Mouse (Mus musculus) midbrain, embryonic 14.5 days (tissue): Measurements from ENCODE around the gene Rcan1. TPM values are rescaled to one million over a fixed set of nuclear protein-coding genes. Genes with fewer than 3 reads are reported as not detected.
"Not testable (repeated sequence)": the region's sequence is repeated elsewhere in the genome, so short reads cannot be mapped to it uniquely, and the experiment has no call there.

ENCODE experiments used
- ATAC-seq: fragments of 200-750 bp; cut with Nextera tagmentation; 2 replicates; pipeline ENCODE4 v1.8.0; 2017; ENCODE audit warnings: moderate number of reproducible peaks, moderate library complexity; ENCODE audit not compliant: low FRiP score, low TSS enrichment
- DNase-seq: peaks from one replicate; pipeline ENCODE4 v3.0.0-alpha.2; 2015
- H3K27ac ChIP-seq: fragments of 300-500 bp; sonication (generic); replicated peaks from 2 replicates; pipeline ENCODE4 v1.5.1; 2014; ENCODE audit warnings: mild to moderate bottlenecking, low read depth, low read length, moderate library complexity
- H3K27me3 ChIP-seq: fragments of 300-500 bp; sonication (generic); 2 replicates; pipeline ENCODE4 v1.6.1; 2014; ENCODE audit warnings: low read length, control low read depth, mixed read lengths; ENCODE audit not compliant: control insufficient read depth, insufficient read depth
- H3K36me3 ChIP-seq: fragments of 300-500 bp; sonication (generic); 2 replicates; pipeline ENCODE4 v1.6.1; 2014; ENCODE audit warnings: low read length, control low read depth; ENCODE audit not compliant: control insufficient read depth, insufficient read depth
- H3K4me1 ChIP-seq: fragments of 300-500 bp; sonication (generic); 2 replicates; pipeline ENCODE4 v1.6.1; 2014; ENCODE audit warnings: mild to moderate bottlenecking, antibody characterized with exemption, low read length, control low read depth; ENCODE audit not compliant: control insufficient read depth, insufficient read depth
- H3K4me2 ChIP-seq: fragments of 300-500 bp; sonication (generic); 2 replicates; pipeline ENCODE4 v1.6.1; 2014; ENCODE audit warnings: mild to moderate bottlenecking, low read length, moderate library complexity
- H3K4me3 ChIP-seq: fragments of 300-500 bp; sonication (generic); replicated peaks from 2 replicates; pipeline ENCODE4 v1.5.1; 2014; ENCODE audit warnings: low read depth, low read length
- H3K9ac ChIP-seq: fragments of 300-500 bp; sonication (generic); replicated peaks from 2 replicates; pipeline ENCODE4 v1.6.1; 2014; ENCODE audit warnings: mild to moderate bottlenecking, low read length, moderate library complexity
- H3K9me3 ChIP-seq: fragments of 300-500 bp; sonication (generic); 2 replicates; pipeline ENCODE4 v1.6.1; 2016; ENCODE audit warnings: low read length, control low read depth, mixed read lengths; ENCODE audit not compliant: control insufficient read depth
- WGBS: fragments of 180-500 bp; shearing (Covaris S2); extraction: QIAGEN DNeasy Blood & Tissue Kit; methylation state at CpG from one replicate; pipeline ENCODE4 v1.1.7; 2014; 5-methylcytosine and 5-hydroxymethylcytosine counted together
- polyA plus RNA-seq: library from polyadenylated mRNA; unstranded; fragments of >200 nt; fragmentation: Nextera tagmentation; extraction: Ambion mirVana; gene quantifications from 2 replicates; pipeline ENCODE4 v1.2.1, GENCODE M21; 2014

Gene Rcan1
- polyA plus RNA-seq, 1 experiment from 2014 or later, result 71.1 TPM

- ATAC-seq, result no peak
- Histone ChIP-seq H3K36me3 (no peaks in the 10 kb centered on the region), H3K4me2 (no peak overlapping the region)
Measured at GRCm38 (mm10) chr16:92421147-92421934, 49.3 kb downstream of the Rcan1 start.

DNA sequence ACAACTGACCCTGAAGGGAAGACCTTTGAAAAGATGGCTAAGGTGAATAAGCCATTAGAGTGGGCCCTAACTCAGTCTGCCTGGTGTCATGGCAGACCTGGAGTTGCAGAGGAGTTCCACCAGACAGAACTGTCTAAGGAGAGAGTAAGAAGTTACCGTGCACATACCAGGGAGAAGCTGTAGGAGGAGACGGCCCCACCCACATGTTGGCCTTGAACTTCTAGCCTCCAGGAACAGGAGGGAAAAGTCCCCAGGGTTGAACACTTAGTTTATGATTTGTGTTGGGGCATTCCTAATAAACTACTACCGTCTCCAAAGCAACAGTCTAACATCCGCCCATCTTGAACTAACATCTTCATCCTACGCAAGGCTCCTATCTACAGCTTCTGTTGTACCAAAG, 50.0 kb downstream of the Rcan1 start:
- Histone ChIP-seq H3K27me3 (no peaks in the 10 kb centered on the region), H3K4me1 (0 out of 2 replicates have a peak, but pooled peaks cover under 1% of the 10 kb centered on the region), H3K36me3 (no peaks in the 10 kb centered on the region), H3K9me3 (no peaks in the 10 kb centered on the region), H3K4me2 (no peak overlapping the region), H3K27ac (no peak overlapping the region), H3K4me3 (no peak overlapping the region), H3K9ac (no peak overlapping the region)
- DNase-seq, result no peak
- 92% methylated on average over 5 of the region's 5 CpGs for WGBS
- ATAC-seq, result no peak

More at GRCm38 (mm10) chr16:92421147-92421934, 49.3 kb downstream of the Rcan1 start:
- H3K9ac ChIP-seq, result no peak overlapping the region
- no peaks in the 10 kb centered on the region for H3K27me3 ChIP-seq
- peaks cover 6% of the 10 kb centered on the region; the same call in 1 of the 2 replicates for H3K4me1 ChIP-seq
- 67% methylated on average over 13 of the region's 13 CpGs for WGBS
- no peak overlapping the region for H3K27ac ChIP-seq
- H3K4me3 ChIP-seq, result no peak overlapping the region
- no peaks in the 10 kb centered on the region for H3K9me3 ChIP-seq
- DNase-seq, result no peak

DNA sequence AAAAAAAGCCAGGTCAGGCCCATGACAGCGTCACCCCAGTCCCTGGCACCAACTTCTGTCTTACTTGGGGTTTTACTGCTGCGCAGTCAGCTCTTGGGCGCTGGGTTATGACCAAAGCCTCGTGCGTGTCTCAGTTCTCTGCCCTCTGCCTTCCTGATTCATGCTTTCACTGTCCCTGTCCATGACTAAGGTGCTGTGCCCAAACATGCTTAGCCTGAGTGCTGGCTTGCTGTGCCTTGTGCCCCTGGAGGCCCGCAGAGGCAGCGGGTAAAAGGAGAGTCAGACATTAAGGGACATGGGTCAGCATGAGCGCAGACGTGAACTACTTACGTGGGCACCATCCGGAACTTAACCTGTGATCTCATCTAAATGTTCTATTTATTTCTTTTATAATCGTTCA, 51.6 kb downstream of the Rcan1 start:
- H3K4me3 ChIP-seq, result no peak overlapping the region
- DNase-seq (no peak), ATAC-seq (no peak)
- H3K36me3 ChIP-seq, result no peaks in the 10 kb centered on the region
- no peak overlapping the region for H3K27ac ChIP-seq
- 93% methylated on average over 12 of the region's 12 CpGs for WGBS
- H3K9ac ChIP-seq, result no peak overlapping the region
- no peaks in the 10 kb centered on the region for H3K9me3 ChIP-seq
- no peak overlapping the region for H3K4me2 ChIP-seq
- H3K4me1 ChIP-seq, result no peaks in the 10 kb centered on the region
- no peaks in the 10 kb centered on the region for H3K27me3 ChIP-seq

DNA sequence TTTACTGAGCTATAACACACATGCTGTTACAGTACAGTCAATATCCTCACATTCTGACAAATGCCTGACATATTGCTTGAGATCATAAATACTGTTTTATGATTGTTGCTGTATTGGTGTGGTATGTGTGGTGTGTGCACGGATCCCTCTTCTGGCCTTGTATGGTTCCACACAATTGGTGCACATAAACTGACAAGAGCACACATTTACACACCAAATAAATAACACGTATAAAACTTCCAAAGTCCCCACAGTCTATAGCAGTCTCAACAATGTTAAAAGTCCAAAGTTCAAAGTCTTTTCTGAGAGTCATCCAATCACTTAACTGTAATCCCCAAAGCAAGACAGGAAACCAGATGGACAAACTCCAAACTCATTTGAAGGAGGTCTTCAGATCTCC, 53.4 kb downstream of the Rcan1 start:
- H3K4me3 ChIP-seq, result no peak overlapping the region
- no peak for DNase-seq
- H3K36me3 ChIP-seq, result no peaks in the 10 kb centered on the region
- H3K9me3 ChIP-seq, result no peaks in the 10 kb centered on the region
- ATAC-seq, result no peak
- H3K27ac ChIP-seq, result no peak overlapping the region
- 96% methylated on average over 2 of the region's 2 CpGs for WGBS
- no peak overlapping the region for H3K4me2 ChIP-seq
- no peaks in the 10 kb centered on the region for H3K27me3 ChIP-seq
- peaks cover 6% of the 10 kb centered on the region for H3K4me1 ChIP-seq
- H3K9ac ChIP-seq, result no peak overlapping the region

DNA sequence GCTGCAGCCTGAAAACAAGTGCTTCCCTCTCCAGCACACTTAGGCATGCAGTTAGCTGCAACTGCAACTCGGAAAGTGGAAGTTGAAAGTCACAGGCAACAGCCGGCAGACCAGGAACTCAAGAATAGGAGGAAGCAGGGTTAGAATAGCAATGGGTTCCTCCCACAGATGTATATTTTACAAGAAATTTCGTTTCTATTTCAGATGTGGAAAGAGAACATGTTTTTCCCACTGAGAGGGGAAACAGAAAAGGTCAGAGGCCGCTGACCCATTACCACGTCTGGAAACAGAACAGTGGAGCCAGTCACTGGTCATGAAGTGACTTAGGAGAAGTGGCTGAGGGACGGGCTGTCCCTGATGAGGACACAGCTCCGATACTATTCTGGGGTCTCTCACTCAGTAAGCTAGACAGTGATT, 55.0 kb downstream of the Rcan1 start:
- Histone ChIP-seq H3K4me1 (peaks cover 10% of the 10 kb centered on the region), H3K36me3 (no peaks in the 10 kb centered on the region), H3K27me3 (no peaks in the 10 kb centered on the region), H3K9me3 (no peaks in the 10 kb centered on the region), H3K4me3 (no peak overlapping the region), H3K9ac (no peak overlapping the region), H3K4me2 (no peak overlapping the region), H3K27ac (no peak overlapping the region)
- WGBS, result 49% methylated on average over 7 of the region's 7 CpGs
- ATAC-seq (no peak), DNase-seq (no peak)

DNA sequence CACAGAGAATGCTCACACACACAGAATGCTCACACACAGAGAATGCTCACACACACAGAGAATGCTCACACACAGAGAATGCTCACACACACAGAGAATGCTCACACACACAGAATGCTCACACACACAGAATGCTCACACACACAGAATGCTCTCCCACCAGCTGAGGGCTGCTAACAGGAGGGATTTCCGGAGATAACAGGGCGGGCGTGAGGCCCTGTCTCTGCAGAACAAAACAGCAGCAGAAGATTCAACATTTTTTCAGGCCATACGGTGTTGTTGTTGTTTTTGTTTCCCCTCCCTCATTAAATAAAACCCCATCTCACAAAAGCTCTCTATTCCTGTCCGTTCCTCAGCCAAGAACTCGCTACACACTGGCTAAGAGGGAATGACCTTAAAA, 55.6 kb downstream of the Rcan1 start:
- ATAC-seq, H3K36me3 ChIP-seq, H3K9ac ChIP-seq, H3K4me1 ChIP-seq, H3K27me3 ChIP-seq, H3K27ac ChIP-seq, H3K9me3 ChIP-seq, H3K4me2 ChIP-seq, DNase-seq, H3K4me3 ChIP-seq: not testable (repeated sequence)
- 60% methylated on average over 6 of the region's 6 CpGs for WGBS

DNA sequence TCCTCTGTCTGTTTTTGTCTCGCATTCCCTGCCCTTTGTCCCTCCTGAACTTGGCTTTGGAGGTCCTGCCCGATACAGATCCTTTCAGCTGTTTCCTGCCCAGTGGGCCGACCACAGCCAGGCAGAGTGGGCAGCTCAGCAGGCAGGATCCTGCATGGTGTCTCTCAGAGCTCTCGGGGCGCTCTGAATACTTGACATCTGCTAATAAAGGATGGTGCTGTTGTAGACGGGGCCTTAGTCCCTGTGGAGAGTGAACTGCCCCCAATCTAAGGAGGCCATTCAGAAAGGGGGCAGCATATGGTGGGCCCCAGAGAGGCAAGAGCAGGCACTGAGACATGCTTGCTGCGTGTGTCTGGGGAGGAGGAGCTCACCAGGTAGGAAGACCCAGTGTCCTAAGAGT, 57.8 kb downstream of the Rcan1 start:
- WGBS, result 15% methylated on average over 7 of the region's 7 CpGs
- no peak for ATAC-seq

GRCm38 (mm10) chr16:92411981-92412706, 58.5 kb downstream of the Rcan1 start:
- Histone ChIP-seq H3K27ac (no peak overlapping the region), H3K4me2 (no peak overlapping the region), H3K9me3 (no peaks in the 10 kb centered on the region), H3K27me3 (no peaks in the 10 kb centered on the region), H3K36me3 (no peaks in the 10 kb centered on the region), H3K4me3 (no peak overlapping the region), H3K4me1 (peaks cover 10% of the 10 kb centered on the region), H3K9ac (no peak overlapping the region; the same call in 1 of the 2 replicates)
- DNase-seq, result no peak
- ATAC-seq, result no peak
- 71% methylated on average over 19 of the region's 19 CpGs for WGBS

More for the DNA sequence above, 57.8 kb downstream of the Rcan1 start:
- H3K4me3 ChIP-seq, result no peak overlapping the region
- peak overlapping the region; percentile 14; the same call in 1 of the 2 replicates for H3K9ac ChIP-seq
- H3K4me1 ChIP-seq, result peaks cover 10% of the 10 kb centered on the region
- peak overlapping the region; percentile 37; the same call in 1 of the 2 replicates for H3K27ac ChIP-seq
- DNase-seq, result no peak
- no peaks in the 10 kb centered on the region for H3K9me3 ChIP-seq
- H3K4me2 ChIP-seq, result no peak overlapping the region
- H3K27me3 ChIP-seq, result no peaks in the 10 kb centered on the region
- no peaks in the 10 kb centered on the region for H3K36me3 ChIP-seq
